Mouse (Mus musculus) liver, embryonic 14.5 days (tissue): Measurements from ENCODE around the gene Ptprz1. TPM values are rescaled to one million over a fixed set of nuclear protein-coding genes. Genes with fewer than 3 reads are reported as not detected.
"Not testable (repeated sequence)": the region's sequence is repeated elsewhere in the genome, so short reads cannot be mapped to it uniquely, and the experiment has no call there.

Source experiments
- ATAC-seq: fragments of 200-750 bp; cut with Nextera tagmentation; 2 replicates; pipeline ENCODE4 v1.8.0; 2017; ENCODE audit warnings: moderate number of reproducible peaks, mild to moderate bottlenecking, moderate library complexity; ENCODE audit not compliant: insufficient read depth
- DNase-seq, 3 experiments: peaks; one replicate each; pipeline ENCODE4 v3.0.0-alpha.2; 2012 to 2013; ENCODE audit warnings: low read depth in 3 of 3, low spot score in 3 of 3
- H3K27ac ChIP-seq: fragments of 300-500 bp; sonication (generic); 2 replicates; pipeline ENCODE4 v1.5.1; 2014; ENCODE audit warnings: moderate library complexity, mild to moderate bottlenecking, control low read depth, inconsistent platforms
- H3K27me3 ChIP-seq: fragments of 300-500 bp; sonication (generic); 2 replicates; pipeline ENCODE4 v1.6.1; 2014; ENCODE audit warnings: mild to moderate bottlenecking, low read length, moderate library complexity; ENCODE audit not compliant: control insufficient read depth, insufficient read depth
- H3K36me3 ChIP-seq: fragments of 300-500 bp; sonication (generic); replicated peaks from 2 replicates; pipeline ENCODE4 v1.6.1; 2014; ENCODE audit warnings: low read depth; ENCODE audit not compliant: control insufficient read depth, insufficient read depth
- H3K4me1 ChIP-seq, 2 experiments: fragments of 200-500 bp in 1 of 2; fragments of 300-500 bp in 1 of 2; sonication (generic) in 1 of 2; replicated peaks; 2 replicates each; pipeline ENCODE4 v1.6.1; 2012 to 2014; ENCODE audit warnings: antibody characterized with exemption in 1 of 2, inconsistent platforms in 1 of 2, low read length in 1 of 2; ENCODE audit not compliant: control insufficient read depth in 2 of 2, insufficient read depth in 2 of 2
- H3K4me2 ChIP-seq: fragments of 300-500 bp; sonication (generic); 2 replicates; pipeline ENCODE4 v1.6.1; 2014; ENCODE audit warnings: low read depth, mild to moderate bottlenecking, control low read depth, moderate library complexity
- H3K4me3 ChIP-seq, 2 experiments: fragments of 200-500 bp in 1 of 2; fragments of 300-500 bp in 1 of 2; sonication (generic) in 1 of 2; 2 replicates each; pipeline ENCODE4 v1.5.1; 2012 to 2014; ENCODE audit warnings: low read depth in 2 of 2, low read length in 2 of 2, mild to moderate bottlenecking in 2 of 2, control low read depth in 1 of 2, inconsistent platforms in 1 of 2, moderate library complexity in 1 of 2; ENCODE audit not compliant: insufficient read depth in 1 of 2
- H3K9ac ChIP-seq: fragments of 300-500 bp; sonication (generic); replicated peaks from 2 replicates; pipeline ENCODE4 v1.6.1; 2014; ENCODE audit warnings: mild to moderate bottlenecking, control low read depth, moderate library complexity
- H3K9me3 ChIP-seq: fragments of 300-500 bp; sonication (generic); 2 replicates; pipeline ENCODE4 v1.6.1; 2016; ENCODE audit warnings: low read length, mixed read lengths; ENCODE audit not compliant: control insufficient read depth
- CTCF ChIP-seq: IDR thresholded peaks from 2 replicates; pipeline ENCODE4 v1.5.1; 2016; ENCODE audit warnings: antibody characterized with exemption, low read depth, control low read depth
- EP300 ChIP-seq: IDR thresholded peaks from 2 replicates; pipeline ENCODE4 v1.6.1; 2016; ENCODE audit warnings: antibody characterized with exemption, low read depth
- WGBS: fragments of 180-500 bp; shearing (Covaris S2); extraction: QIAGEN DNeasy Blood & Tissue Kit; methylation state at CpG from one replicate; pipeline ENCODE4 v1.1.7; 2014; ENCODE audit not compliant: insufficient replicate concordance; 5-methylcytosine and 5-hydroxymethylcytosine counted together
- polyA plus RNA-seq, 2 experiments: library from polyadenylated mRNA; depleted of rRNA in 1 of 2; stranded (reverse) in 1 of 2; unstranded in 1 of 2; fragments of >200 nt; fragmentation: Nextera tagmentation in 1 of 2; extraction: Ambion mirVana in 1 of 2; gene quantifications; 2 replicates each; pipeline versions ENCODE4 v1.2.1 to v1.2.3; 2012 to 2014

Ptprz1 gene
- polyA plus RNA-seq, 2 experiments, result 0.04 to 0.09 TPM

DNA sequence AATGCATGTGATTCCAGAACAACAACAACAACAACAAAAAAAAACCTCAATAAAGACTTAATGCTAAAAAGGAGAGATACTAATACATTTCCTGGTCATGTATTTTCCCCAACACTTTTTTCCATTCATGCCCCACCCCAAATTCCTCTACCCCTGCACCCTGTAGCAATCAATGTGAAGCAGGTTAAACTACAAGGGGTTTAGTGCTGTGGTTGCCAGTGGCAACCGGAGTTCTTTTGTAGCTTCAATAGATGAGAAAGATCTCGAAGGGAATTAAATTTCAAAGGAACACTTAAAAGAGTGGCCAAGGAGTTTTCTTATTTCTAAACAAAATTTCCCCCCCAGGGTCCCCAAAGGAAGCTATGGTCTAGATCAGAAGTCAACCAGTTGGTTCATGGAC is 200.8 kb downstream of the Ptprz1 start:
- Histone ChIP-seq H3K36me3 (no peaks in the 10 kb centered on the region), H3K4me3 (no peak overlapping the region), H3K4me2 (no peak overlapping the region), H3K27me3 (no peaks in the 10 kb centered on the region), H3K27ac (no peak overlapping the region), H3K9me3 (no peaks in the 10 kb centered on the region), H3K4me1 (no peaks in the 10 kb centered on the region), H3K9ac (no peak overlapping the region)
- ATAC-seq (no peak), DNase-seq (no peak)
- TF ChIP-seq EP300 (no peak), CTCF (no peak)
- WGBS, result 55% methylated on average over 2 of the region's 2 CpGs

DNA sequence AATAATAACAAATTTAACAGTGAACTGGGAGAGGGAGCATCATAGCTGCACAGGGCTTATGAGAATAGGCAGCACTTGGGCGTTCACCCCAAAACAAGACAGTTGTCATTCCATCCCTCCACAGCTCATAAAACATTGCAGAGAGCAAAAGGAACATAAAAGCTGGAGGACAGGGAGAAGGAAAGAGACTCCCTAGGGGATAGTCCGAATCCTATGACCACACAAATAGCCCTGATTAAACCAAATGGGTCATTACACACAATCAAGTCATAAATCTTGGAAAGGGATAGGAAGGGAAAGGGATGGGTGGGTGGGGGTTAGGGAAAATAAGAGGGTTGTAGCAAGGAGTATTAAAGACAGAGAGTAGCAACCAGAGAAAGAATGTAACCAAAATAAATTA is 203.0 kb downstream of the Ptprz1 start:
- no peak for ATAC-seq
- Histone ChIP-seq H3K4me2 (no peak overlapping the region), H3K9ac (no peak overlapping the region), H3K4me3 (no peak overlapping the region), H3K9me3 (no peaks in the 10 kb centered on the region), H3K27ac (no peak overlapping the region), H3K4me1 (no peaks in the 10 kb centered on the region), H3K27me3 (no peaks in the 10 kb centered on the region), H3K36me3 (no peaks in the 10 kb centered on the region)
- 48% methylated on average over 2 of the region's 2 CpGs for WGBS
- DNase-seq, result no peak
- no peak for TF ChIP-seq EP300
- TF ChIP-seq CTCF, result no peak

DNA sequence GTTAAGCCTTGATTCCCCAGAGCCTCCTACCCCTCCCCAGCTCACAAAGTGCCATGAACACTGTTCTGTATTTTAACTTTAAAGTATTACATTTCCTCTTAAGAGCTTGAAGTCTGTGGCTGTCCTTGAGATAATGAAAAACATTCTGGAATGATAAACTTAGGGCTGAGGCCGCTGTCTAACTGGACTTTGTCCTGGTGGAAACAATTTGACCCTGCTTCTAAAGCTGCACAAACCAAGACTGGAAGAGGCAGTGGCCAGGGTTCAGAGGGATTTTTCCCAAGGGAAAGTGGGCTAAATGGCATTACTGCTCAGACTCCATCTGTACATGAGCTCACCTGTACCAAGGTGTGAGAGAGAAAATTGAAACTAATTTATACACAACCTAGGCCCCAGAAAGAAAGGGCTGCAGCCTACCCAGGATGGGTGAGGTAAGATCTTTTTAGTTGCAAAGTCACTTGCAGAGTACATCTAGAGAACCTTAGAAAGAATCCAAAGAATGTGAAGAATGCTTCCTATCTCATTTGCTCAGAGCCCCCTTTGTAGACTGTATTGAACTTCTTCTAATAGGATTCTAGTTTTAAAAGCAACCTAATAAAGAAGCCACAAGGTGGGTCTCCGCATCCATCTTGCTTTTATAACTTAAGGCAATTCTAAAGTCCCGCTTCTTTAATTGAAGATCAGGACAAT is 204.8 kb downstream of the Ptprz1 start:
- Histone ChIP-seq H3K9me3 (no peaks in the 10 kb centered on the region), H3K36me3 (no peaks in the 10 kb centered on the region), H3K27me3 (no peaks in the 10 kb centered on the region), H3K4me2 (no peak overlapping the region), H3K27ac (no peak overlapping the region), H3K4me1 (no peaks in the 10 kb centered on the region), H3K4me3 (no peak overlapping the region), H3K9ac (no peak overlapping the region)
- no peak for DNase-seq
- no peak for ATAC-seq
- 48% methylated on average over 3 of the region's 3 CpGs for WGBS
- TF ChIP-seq CTCF (no peak), EP300 (no peak)

DNA sequence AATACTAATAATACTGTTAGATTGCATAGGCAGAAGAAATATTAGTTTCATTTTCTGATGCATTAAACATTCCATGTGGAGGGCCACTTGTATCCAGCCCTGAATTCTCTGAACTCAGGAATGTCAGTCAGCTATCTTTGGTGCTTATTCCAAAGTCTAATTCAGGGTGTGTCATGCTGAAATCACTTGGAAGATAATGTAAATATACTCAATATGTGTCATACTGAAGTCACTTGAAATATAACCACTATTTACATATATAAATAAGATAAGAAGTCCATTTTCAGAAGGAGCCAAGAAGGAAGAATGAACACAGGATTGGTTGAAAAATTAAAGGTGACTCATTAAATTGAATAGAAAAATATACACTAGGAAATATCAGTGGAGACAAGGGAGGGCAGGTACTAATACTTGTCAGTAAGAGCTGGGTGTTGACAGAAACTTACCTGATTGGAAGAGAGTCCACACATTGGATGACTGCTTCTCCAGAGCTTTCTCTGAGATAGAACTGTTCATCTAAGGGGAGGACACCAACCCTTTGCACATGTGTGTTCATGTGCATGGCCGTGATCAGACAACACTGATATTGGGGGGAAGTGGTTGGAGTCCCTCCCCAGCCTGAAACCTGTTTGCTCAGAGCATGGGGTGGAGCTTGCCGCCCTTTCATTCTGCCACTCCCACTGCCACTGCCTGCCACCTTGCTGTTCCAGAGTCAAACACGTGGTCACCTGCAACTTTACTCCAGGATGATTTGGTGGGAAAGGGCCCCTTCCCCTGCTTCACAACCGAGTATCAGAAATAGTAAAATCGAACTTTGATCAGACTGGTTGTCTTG is 209.5 kb downstream of the Ptprz1 start:
- no peak for ATAC-seq

DNA sequence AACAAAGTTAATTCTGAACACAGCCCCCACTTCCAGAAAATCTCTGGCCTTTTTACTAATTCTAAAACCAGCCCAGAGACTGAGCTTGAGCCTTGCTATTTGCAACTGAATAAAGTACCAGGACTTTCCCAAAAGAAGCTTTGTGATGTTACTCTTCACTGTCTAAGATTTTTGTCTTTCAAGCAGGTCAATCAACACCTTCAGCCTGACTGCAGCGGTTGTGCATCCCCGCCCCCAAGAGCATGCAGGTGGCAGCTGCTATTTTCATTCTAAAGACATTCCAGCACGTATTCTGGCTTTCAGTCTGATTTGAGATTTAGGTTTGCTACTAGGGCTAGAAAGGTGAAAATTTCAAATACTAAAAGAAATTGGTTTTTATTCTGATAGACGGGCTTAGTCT is 214.0 kb downstream of the Ptprz1 start:
- not testable (repeated sequence) for H3K9ac ChIP-seq, DNase-seq, H3K27me3 ChIP-seq, H3K9me3 ChIP-seq, H3K4me3 ChIP-seq, H3K4me2 ChIP-seq, ATAC-seq, H3K36me3 ChIP-seq, H3K27ac ChIP-seq, H3K4me1 ChIP-seq
- 65% methylated on average over 4 of the region's 4 CpGs for WGBS

More for the DNA sequence above, 209.5 kb downstream of the Ptprz1 start:
- WGBS, result 65% methylated on average over 5 of the region's 5 CpGs
- Histone ChIP-seq H3K27ac (no peak overlapping the region), H3K27me3 (no peaks in the 10 kb centered on the region), H3K4me1 (no peaks in the 10 kb centered on the region), H3K9me3 (no peaks in the 10 kb centered on the region), H3K36me3 (no peaks in the 10 kb centered on the region), H3K4me2 (no peak overlapping the region), H3K4me3 (no peak overlapping the region), H3K9ac (no peak overlapping the region)
- no peak for DNase-seq
- TF ChIP-seq EP300 (no peak), CTCF (no peak)

DNA sequence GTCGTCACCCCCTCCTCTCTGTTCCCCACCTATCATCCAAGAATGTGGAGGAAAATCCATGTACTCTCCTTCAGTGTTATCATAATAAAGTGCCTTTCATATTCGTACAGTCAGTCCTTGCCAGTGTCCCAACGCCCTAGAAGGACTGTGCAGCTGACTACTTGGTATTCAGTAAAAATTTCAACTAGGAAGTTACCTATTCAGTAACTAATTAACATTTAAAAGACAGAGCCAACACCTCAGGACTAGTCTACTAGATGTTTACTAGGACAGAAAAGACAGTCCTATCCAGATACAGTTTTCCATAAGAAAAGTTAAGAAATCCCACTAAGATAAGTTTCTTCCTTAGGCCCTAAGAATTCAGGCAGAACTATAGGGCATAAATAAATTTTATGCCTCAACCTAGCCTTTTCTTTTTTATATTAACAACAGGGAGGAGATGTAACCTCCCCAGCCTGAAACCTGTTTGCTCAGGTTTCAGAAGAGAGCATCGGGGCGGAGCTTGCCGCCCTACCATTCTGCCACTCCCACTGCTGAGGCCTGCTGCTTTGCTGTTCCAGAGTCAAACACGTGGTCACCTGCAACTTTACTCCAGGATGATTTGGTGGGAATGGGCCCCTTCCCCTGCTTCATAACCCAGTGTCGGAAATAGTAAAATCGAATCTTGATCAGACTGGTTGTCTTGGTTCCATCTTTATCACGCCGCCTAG is 215.2 kb downstream of the Ptprz1 start:
- H3K27ac ChIP-seq, H3K4me3 ChIP-seq, H3K27me3 ChIP-seq, H3K36me3 ChIP-seq, H3K9ac ChIP-seq, H3K4me2 ChIP-seq, DNase-seq, H3K9me3 ChIP-seq, H3K4me1 ChIP-seq, ATAC-seq: not testable (repeated sequence)
- WGBS, result 70% methylated on average over 11 of the region's 11 CpGs
